Mouse (Mus musculus) neutrophil, adult 5-6 weeks (primary cell): Measurements from ENCODE around the gene Dpy30. TPM values are rescaled to one million over a fixed set of nuclear protein-coding genes. Genes with fewer than 3 reads are reported as not detected.
"Not testable (repeated sequence)": the region's sequence is repeated elsewhere in the genome, so short reads cannot be mapped to it uniquely, and the experiment has no call there.

Experiments used
- ATAC-seq: fragments of 151-379, 151-347 bp; 2 replicates; pipeline ENCODE4 v1.8.0; 2017; ENCODE audit warnings: mild to moderate bottlenecking, moderate TSS enrichment; ENCODE audit not compliant: insufficient number of reproducible peaks, poor library complexity, low FRiP score, severe bottlenecking; ENCODE audit errors: extremely low read depth
- total RNA-seq: library from RNA; stranded (forward); fragments of 200-1000 nt; gene quantifications from 2 replicates; pipeline ENCODE4 v1.2.3, GENCODE M21; 2017

Gene Dpy30
- 33.2 and 36.5 TPM in 2 replicates for total RNA-seq

- no peak for ATAC-seq
Measured at GRCm38 (mm10) chr17:74323844-74324243, at the start of gene Dpy30. TSS of gene Dpy30 (minus strand) at chr17:74323944.

- no peak for ATAC-seq
Measured at GRCm38 (mm10) chr17:74363592-74363991, 39.8 kb upstream of the Dpy30 start.

GRCm38 (mm10) chr17:74341151-74341550, 17.4 kb upstream of the Dpy30 start:
- ATAC-seq: no peak

- ATAC-seq: peak; percentile 63
Measured at GRCm38 (mm10) chr17:74338937-74339804, 15.4 kb upstream of the Dpy30 start, which contains the start of gene Spast. TSS of gene Spast (plus strand) at chr17:74338987.

DNA sequence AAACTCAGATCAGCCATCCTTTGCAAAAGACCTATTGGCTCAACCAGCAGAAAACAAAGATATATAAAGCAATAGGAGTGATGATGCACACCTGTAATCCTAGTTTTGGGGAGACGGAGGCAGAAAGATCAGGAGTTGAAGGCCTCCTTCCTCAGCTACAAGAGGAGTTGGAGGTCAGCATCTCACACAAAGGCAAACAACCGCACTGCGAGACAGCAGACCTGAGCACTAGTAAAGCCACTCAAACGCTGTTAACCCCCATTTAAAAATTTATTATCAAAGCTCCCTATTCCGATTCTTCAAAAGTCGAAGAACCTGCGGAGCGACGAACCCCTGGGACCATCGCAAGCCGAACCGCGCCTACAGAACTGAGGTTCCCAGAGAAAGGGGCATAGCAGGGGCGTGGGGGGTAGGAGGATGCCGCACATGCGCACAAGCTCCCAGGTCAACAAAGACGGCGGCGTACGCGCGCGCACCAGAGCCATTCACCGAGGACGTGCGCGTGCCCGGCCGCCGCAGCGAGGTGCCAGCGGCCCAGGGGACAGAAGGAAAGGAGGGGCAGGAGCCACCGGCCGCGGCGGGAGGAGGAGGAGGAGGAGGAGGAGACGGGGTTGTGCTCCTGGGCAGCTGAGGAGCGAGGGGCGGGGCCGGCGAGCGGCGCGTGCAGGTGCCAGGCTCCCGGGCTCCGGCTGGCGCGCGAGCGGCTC, 14.6 kb upstream of the Dpy30 start:
- peak; percentile 89 for ATAC-seq

GRCm38 (mm10) chr17:74331049-74331676, 7.4 kb upstream of the Dpy30 start:
- ATAC-seq: no peak

GRCm38 (mm10) chr17:74328146-74328545, 4.4 kb upstream of the Dpy30 start:
- ATAC-seq: peak; percentile 84

DNA sequence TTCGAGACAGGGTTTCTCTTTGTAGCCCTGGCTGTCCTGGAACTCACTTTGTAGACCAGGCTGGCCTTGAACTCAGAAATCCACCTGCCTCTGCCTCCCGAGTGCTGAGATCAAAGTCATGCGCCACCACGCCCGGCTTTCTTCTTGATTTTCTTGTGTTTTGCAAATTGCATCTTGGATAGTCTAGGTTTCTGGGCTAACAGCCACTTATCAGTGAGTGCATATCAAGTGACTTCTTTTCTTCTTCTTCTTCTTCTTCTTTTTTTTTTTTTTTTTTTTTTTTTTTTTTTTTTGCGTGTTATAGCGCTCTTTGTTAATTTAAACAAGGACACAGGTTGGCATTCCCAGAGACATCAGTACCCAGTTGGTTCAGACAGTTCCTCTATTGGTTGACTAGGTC, 3.5 kb upstream of the Dpy30 start:
- not testable (repeated sequence) for ATAC-seq

- no peak for ATAC-seq
Measured at GRCm38 (mm10) chr17:74322400-74323054, 1.2 kb downstream of the Dpy30 start.

DNA sequence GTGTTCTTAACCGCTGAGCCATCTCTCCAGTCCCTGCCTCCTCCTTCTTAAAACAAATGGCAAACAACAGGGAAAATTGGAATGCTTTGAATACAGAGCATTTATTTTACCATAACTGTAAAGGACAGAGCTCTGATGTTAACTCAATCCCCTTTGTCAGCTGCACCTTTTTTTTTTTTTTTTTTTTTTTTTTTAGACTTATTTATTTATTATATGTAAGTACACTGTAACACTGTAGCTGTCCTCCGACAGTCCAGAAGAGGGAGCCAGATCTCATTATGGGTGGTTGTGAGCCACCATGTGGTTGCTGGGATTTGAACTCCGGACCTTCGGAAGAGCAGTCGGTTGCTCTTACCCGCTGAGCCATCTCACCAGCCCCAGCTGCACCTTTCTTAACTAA, 5.0 kb downstream of the Dpy30 start:
- no peak for ATAC-seq

DNA sequence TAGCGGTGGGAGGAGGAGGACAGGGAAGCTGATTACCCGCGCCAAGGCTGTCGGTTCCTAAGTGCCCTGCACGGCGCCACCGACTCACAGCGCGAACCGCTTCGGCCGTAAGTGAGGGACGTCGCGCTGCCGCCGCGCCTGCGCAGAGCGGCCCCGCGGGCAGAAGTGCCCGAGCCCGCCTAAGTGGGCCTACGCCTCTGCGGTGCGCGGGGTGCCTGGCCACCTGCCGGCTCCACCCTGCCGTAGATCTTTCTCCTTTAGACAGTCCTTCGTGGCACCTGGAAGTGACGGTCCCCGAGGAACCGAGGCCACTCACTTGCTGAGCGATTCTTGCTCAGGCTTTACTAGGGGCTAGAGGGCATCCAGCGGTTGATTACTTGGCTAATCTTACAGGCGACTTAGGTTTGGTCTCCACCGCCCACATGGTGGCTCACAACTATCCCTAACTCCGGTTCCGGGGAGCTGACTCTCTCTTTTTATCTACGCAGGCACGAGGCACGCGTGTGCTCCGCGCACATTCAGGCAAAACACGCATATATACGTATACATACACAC, 7.4 kb downstream of the Dpy30 start:
- peak; percentile 90 for ATAC-seq

- peak; percentile 8; the same call in 1 of the 2 replicates for ATAC-seq
Measured at GRCm38 (mm10) chr17:74315445-74316308, 8.1 kb downstream of the Dpy30 start.

DNA sequence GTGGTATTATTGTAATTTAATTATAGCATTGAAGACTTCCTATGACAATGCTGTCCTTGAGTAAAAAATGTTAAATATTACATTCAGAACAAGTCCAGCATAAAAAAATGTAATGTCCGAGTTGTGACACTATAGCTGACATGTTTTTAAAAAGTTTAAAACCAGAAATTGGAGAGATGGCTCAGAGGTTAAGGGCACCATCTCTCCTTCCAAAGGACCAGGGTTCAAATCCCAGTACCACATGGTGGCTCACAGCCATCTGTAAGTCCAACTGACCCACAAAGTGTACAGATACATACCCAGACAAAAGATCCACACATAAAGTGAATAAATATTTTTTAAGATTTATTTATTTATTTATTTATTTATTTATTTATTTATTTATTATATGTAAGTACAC, 17.7 kb downstream of the Dpy30 start:
- no peak for ATAC-seq

GRCm38 (mm10) chr17:74305616-74306015, 18.1 kb downstream of the Dpy30 start:
- ATAC-seq: no peak

- no peak for ATAC-seq
Measured at GRCm38 (mm10) chr17:74304060-74304459, 19.7 kb downstream of the Dpy30 start.

GRCm38 (mm10) chr17:74300089-74300488, 23.7 kb downstream of the Dpy30 start:
- no peak; the same call in 1 of the 2 replicates for ATAC-seq

DNA sequence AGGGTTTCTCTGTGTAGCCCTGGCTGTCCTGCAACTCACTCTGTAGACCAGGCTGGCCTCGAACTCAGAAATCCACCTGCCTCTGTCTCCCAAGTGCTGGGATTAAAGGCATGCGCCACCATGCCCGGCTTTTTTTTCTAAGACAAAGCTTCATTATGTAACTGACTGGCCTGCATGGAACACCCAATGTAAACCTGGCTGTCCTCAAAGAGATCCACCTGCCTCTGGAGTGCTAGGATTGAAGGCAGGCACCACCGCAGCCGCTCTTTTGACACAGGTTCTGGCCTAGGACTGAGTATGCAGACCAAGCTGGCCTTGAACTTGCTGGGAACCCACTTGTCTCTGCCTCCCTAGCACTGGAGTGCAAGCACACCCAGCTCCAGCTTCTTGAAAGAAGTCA, 26.8 kb downstream of the Dpy30 start:
- ATAC-seq: not testable (repeated sequence)
